Mouse (Mus musculus) bone marrow macrophage, adult 2 months (primary cell): ENCODE data around the gene Cdc45.

Source experiments
- CTCF ChIP-seq: IDR thresholded peaks from 2 replicates; pipeline ENCODE4 v1.5.1; 2012; ENCODE audit warnings: low read depth, mild to moderate bottlenecking, low read length, moderate library complexity
- POLR2A ChIP-seq: IDR thresholded peaks from 2 replicates; pipeline ENCODE4 v1.6.1; 2012; ENCODE audit warnings: mild to moderate bottlenecking, low read depth, low read length, borderline replicate concordance

GRCm38 (mm10) chr16:18751101-18751500, 60.7 kb downstream of the Cdc45 start:
- TF ChIP-seq CTCF: no peak
- no peak for TF ChIP-seq POLR2A
